Mouse (Mus musculus) c-Kit-negative CD71-positive TER-119-positive erythroid progenitor cells, embryonic 14.5 days (primary cell): ENCODE measurements around the gene Cubn.

Source experiments
- DNase-seq: peaks from one replicate; pipeline ENCODE4 v3.0.0-alpha.2; 2013; ENCODE audit warnings: low read depth, low spot score

Gene Cubn

GRCm38 (mm10) chr2:13237140-13237901 is 254.3 kb downstream of the Cubn start:
- DNase-seq: peak; percentile 31

DNA sequence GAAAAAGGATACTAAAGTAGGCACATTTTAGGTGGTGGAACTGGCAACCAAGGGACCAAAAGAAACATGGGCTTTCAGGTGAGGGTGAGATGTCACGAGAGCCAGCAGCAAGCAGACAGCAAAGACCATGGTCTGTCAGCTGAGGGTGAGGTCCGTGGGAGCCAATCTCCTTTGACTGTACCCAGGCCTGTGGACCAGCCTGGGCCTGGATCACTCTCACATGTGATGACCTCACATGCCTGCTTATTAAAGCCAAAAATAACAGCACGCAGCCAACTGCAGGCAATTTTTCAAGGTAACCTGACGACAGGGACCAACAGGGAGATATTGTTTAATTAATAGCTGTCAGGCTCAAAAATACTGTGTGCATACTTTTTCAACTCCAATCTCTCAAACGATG is 255.9 kb downstream of the Cubn start:
- DNase-seq: no peak

DNA sequence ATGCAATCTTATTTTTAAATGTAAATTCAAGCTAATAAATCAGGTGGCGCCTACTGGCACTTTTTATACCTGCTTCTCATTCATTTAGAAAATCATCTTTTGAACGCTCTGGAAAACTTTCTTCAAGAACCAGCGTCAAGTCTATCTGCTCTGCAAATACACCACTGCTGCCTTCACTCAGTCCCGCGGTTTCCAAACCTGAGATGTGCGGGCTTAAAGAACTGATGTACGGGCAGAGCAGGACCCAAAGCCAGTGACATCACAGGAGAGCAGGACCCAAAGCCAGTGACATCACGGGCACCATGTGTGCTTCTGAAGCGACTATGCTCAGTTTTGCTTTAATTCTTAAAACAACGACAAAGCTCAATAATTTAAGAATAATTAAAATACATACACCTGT is 256.8 kb downstream of the Cubn start:
- DNase-seq: no peak

DNA sequence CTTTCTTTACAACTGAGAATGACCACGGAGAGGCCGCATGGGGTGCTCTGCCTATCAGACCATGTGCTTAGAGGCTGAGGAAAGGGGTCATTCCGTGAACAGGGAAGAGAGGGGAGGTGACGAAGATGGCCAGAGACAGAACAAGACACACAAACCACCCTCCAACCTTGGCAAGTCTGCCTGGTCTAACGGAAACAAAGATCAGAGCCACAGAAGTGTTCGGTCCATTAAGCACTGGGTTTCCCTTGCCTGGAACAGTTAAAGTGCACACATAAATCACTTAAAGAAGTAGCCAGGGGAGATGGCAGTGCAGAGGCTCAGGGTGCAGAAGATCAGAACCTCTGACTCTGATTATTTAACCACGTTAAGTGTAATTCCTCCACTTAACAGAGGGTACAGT is 257.7 kb downstream of the Cubn start:
- no peak for DNase-seq

DNA sequence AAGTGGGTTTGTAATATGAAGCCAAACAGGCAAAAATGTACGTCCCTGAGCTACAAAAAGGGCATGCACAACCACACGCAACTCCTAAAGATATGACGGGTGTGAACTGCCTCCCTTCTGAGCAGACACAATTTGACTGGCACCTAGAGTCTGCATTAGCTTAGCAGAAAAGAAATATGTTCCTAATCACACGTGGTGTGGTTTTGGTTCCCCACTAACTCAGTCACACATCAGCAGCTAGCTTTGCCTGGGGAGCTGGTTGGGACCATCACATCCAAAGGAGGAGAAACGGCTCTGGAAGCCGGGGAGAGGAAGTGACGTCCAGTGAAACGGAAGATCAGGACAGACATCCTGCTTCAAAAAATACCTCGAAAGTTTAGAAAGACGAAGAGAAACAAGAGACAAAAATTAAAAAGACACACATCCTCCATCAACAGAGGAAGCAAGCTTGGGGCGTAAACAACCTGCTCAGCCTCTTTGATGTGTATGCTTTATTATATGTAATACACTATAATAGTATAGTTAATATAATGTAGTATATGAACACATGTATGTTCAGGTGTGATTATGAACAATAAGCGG is 258.3 kb downstream of the Cubn start:
- DNase-seq: no peak

DNA sequence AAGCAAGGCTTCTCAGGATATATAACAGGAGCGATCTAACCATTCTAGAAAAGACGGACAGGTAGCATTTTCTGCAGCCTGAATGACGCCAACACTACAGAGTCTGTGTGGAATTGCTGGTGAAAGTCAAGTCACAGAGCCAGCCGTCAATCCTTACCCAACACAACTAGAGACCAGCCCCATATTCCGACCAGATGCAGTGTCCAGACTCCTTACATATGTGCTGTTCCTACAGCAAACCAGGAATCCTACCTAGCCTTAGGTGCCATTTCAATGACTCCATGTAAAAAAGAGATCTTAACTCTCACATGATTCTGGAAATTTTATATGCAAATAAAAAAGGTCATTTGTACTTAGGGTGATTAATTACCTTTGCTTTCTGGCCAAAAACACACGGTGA is 259.3 kb downstream of the Cubn start:
- DNase-seq: no peak

GRCm38 (mm10) chr2:13229686-13230085 is 261.9 kb downstream of the Cubn start:
- DNase-seq: no peak
